Comparison of ENCODE assay signal across 24 mouse cellular contexts in the genomic region with DNA sequence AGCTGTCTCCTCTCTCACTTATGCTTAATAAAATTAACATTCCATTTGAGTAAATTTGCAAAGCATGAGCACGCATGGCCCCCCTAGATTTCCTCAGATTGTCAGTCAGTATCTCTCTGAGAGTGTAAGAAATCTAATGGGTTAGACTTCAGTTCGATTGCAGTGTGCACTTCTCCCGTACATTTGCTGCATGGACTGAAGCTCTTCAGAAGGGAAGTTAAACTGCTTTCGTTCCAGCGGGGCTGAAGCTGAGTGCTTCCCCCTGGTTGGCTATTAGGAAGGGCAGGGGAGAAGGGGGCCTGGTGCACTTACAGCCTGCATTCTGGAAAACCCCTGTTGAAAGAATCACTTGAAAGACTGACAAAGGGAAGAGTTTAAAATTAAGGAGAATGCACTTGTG.
"Had no signal": no experiment of that assay in that cellular context is flagged by ENCODE, and none has a peak within 500 bp of the region (broad histone marks: within the 10 kb centered on the region; RNA-seq: fewer than 3 reads in every experiment).

No protein-coding gene starts in this region.

- H3K36me3 ChIP-seq: hindbrain, embryonic 12.5 days had no signal

- H3K27me3 ChIP-seq: heart, embryonic 13.5 days; heart, embryonic 15.5 days; hindbrain, embryonic 12.5 days; kidney, embryonic 15.5 days; limb, embryonic 13.5 days; limb, embryonic 15.5 days had no signal

- H3K4me3 ChIP-seq: gastrocnemius, adult 2 months; heart, embryonic 10.5 days; heart, embryonic 13.5 days; heart, embryonic 15.5 days; hindbrain, embryonic 12.5 days; kidney, embryonic 15.5 days; limb, embryonic 13.5 days; limb, embryonic 15.5 days had no signal

- ATAC-seq: intestine, embryonic 16.5 days had no signal

- H3K9ac ChIP-seq: heart, embryonic 13.5 days; heart, embryonic 15.5 days; hindbrain, embryonic 12.5 days; hindbrain, embryonic 14.5 days; kidney, embryonic 15.5 days; limb, embryonic 13.5 days; limb, embryonic 15.5 days had no signal

- H3K4me1 ChIP-seq: heart, embryonic 10.5 days; heart, embryonic 13.5 days; heart, embryonic 15.5 days; kidney, embryonic 15.5 days had no signal

- H3K27ac ChIP-seq: heart, embryonic 10.5 days; heart, embryonic 13.5 days; heart, embryonic 15.5 days; hindbrain, embryonic 12.5 days; hindbrain, embryonic 14.5 days; kidney, embryonic 15.5 days; kidney, postnatal 0 days; limb, embryonic 13.5 days; limb, embryonic 15.5 days had no signal

- H3K9me3 ChIP-seq: heart, embryonic 10.5 days; heart, embryonic 13.5 days; heart, embryonic 15.5 days; hindbrain, embryonic 12.5 days; kidney, embryonic 15.5 days; limb, embryonic 13.5 days; limb, embryonic 15.5 days had no signal

- DNase-seq: gastrocnemius, adult 2 months; gastrocnemius, postnatal 10 days; gastrocnemius, postnatal 25 days; heart, adult 18-20 months; heart, postnatal 14 days; heart, postnatal 36 days; kidney, adult 11 months; kidney, adult 2 months; kidney, adult 9 months; kidney, postnatal 14 days; kidney, postnatal 36 days; layer of hippocampus, adult 9-11 months; layer of hippocampus, postnatal 36 days; left cerebral cortex, postnatal 4 days had no signal

- H3K4me2 ChIP-seq: heart, embryonic 13.5 days; heart, embryonic 15.5 days; hindbrain, embryonic 12.5 days; hindbrain, embryonic 14.5 days; kidney, embryonic 15.5 days; limb, embryonic 13.5 days; limb, embryonic 15.5 days had no signal
